ENCODE assay signal across 7 mouse cellular contexts in genomic region chr11:45795731-45796130, GRCm38 (mm10). TPM values are rescaled to one million over a fixed set of nuclear protein-coding genes. Genes with fewer than 3 reads are reported as not detected.
DNase-seq lines count a peak whose midpoint lies in the region; ATAC-seq and TF ChIP-seq lines count a peak whose summit lies in the region.

No protein-coding gene starts in this region.

- H3K9me3 ChIP-seq in ES-E14 (ENCODE audit: control insufficient read depth, insufficient read depth, low read depth, low read length) = no peaks in the 10 kb centered on the region

- peaks cover 2% of the 10 kb centered on the region in 2 experiments; a peak in 2 of 4 replicates for H3K4me1 ChIP-seq in ES-E14 (ENCODE audit: control insufficient read depth in 2 of 2, insufficient read depth in 2 of 2, low read length in 2 of 2, poor library complexity in 1 of 2)

- ATAC-seq in megakaryocyte progenitor cell, adult 5-6 weeks (replicated peaks; ENCODE audit: poor library complexity) = peak; percentile 97

- no peak overlapping the region for H3K27ac ChIP-seq in ES-E14 (ENCODE audit: insufficient read depth, low read depth, low read length, poor library complexity, severe bottlenecking)

- no peaks in the 10 kb centered on the region for H3K27me3 ChIP-seq in splenic B cell, adult 2 months (ENCODE audit: control insufficient read depth, insufficient read depth, low read length, poor library complexity, severe bottlenecking)

- in situ Hi-C loops in ES-E14 (cut with MboI; ENCODE audit: low sequenced_read_pairs in 2 of 2, unreplicated experiment in 2 of 2) = no loop called here

- H3K9ac ChIP-seq in ES-E14 (ENCODE audit: insufficient read depth, low read depth, low read length, poor library complexity, severe bottlenecking) = no peak overlapping the region

- DNase-seq in ES-E14 (ENCODE audit: low read depth, low spot score) = peak; percentile 75
- DNase-seq in adrenal gland, postnatal 10 days = peak; percentile 84
- DNase-seq in forelimb bud, embryonic 11.5 days (ENCODE audit: low read depth, low spot score) = peak; percentile 75
- peak; percentile 72 for DNase-seq in induced T-regulatory cell, adult 2 months (ENCODE audit: low read depth)
- DNase-seq in left cerebral cortex, adult 8-10 months (ENCODE audit: low spot score in 2 of 2) = peak; percentile 11 to 40
- peak; percentile 70 for DNase-seq in splenic B cell, adult 2 months (ENCODE audit: low read depth, low spot score)

- no peak overlapping the region for H3K4me3 ChIP-seq in ES-E14 (ENCODE audit: insufficient read depth in 1 of 2, low read depth in 1 of 2, low read length in 2 of 2, poor library complexity in 1 of 2, severe bottlenecking in 1 of 2)

- no peaks in the 10 kb centered on the region for H3K36me3 ChIP-seq in ES-E14 (ENCODE audit: control insufficient read depth, insufficient read depth, low read length, poor library complexity, severe bottlenecking)
- H3K36me3 ChIP-seq in splenic B cell, adult 2 months (ENCODE audit: control insufficient read depth, insufficient read depth, low read length, poor library complexity, severe bottlenecking) = no peaks in the 10 kb centered on the region

TF ChIP-seq in ES-E14, 5 proteins besides CTCF, POLR2A, EP300 and RAD21:
- 0 out of 2 replicates have a peak, but pooled peaks have one; percentile 14 for TF ChIP-seq ZC3H11A (IDR thresholded peaks at IDR 0.05; ENCODE audit: borderline replicate concordance, low read depth, low read length)
- TF ChIP-seq CHD2 (IDR thresholded peaks at IDR 0.05; ENCODE audit: low read depth, low read length) = no peak
- no peak for TF ChIP-seq HCFC1 (IDR thresholded peaks at IDR 0.05; ENCODE audit: borderline replicate concordance, insufficient read depth, low read length)

RNA-seq across cellular contexts. Expression of gene Clint1, which starts 56.1 kb away (rescaled TPM):
- 31.0 and 40.7 TPM in 2 replicates for total RNA-seq in ES-E14 (2012; rRNA removed)
- total RNA-seq in adrenal gland, postnatal 10 days (2021) = 10 to 100 TPM; 59.8 to 64.5 TPM
- 10 to 100 TPM; 47.4 to 51.5 (median 48.0) TPM for total RNA-seq in left cerebral cortex, adult 8-10 months (2022)
- total RNA-seq in megakaryocyte progenitor cell, adult 5-6 weeks (2015) = 130 and 133 TPM in 2 replicates
- 133 and 160 TPM in 2 replicates for total RNA-seq in megakaryocyte progenitor cell, adult 5-6 weeks (2017)

Comparison
In these comparisons a context has a peak if more than half of its experiments do, and no peak if none do; other contexts are left out.
1. DNase-seq: peak in every context shown above with its lines; median percentile 84 in adrenal gland, postnatal 10 days; 75 in ES-E14; 75 in forelimb bud, embryonic 11.5 days; 72 in induced T-regulatory cell, adult 2 months; 70 in splenic B cell, adult 2 months; 26 in left cerebral cortex, adult 8-10 months.